Mouse (Mus musculus) MEL (cell line): ENCODE results near the gene Spdef.

Source experiments
- CTCF ChIP-seq, 3 experiments: IDR thresholded peaks in 2 of 3; conservative IDR thresholded peaks in 1 of 3; 2 replicates each; pipeline ENCODE4 v1.5.1; 2011 to 2012; ENCODE audit warnings: low read length in 3 of 3, low read depth in 2 of 3, mild to moderate bottlenecking in 2 of 3, improper control_type of control experiment in 1 of 3, inconsistent platforms in 1 of 3, mixed read lengths in 1 of 3, moderate library complexity in 1 of 3; ENCODE audit not compliant: control insufficient read depth in 1 of 3, insufficient read depth in 1 of 3, poor library complexity in 1 of 3, severe bottlenecking in 1 of 3
- E2F4 ChIP-seq: IDR thresholded peaks from 2 replicates; pipeline ENCODE4 v1.6.1; 2011; ENCODE audit warnings: low read depth, low read length, improper control_type of control experiment, borderline replicate concordance
- ELF1 ChIP-seq: IDR thresholded peaks from 2 replicates; pipeline ENCODE4 v1.6.1; 2014; ENCODE audit warnings: low read depth, mild to moderate bottlenecking, inconsistent platforms, low read length, improper control_type of control experiment, moderate library complexity
- EP300 ChIP-seq, 2 experiments: IDR thresholded peaks; 2 replicates each; pipeline ENCODE4 v1.6.1; 2011; ENCODE audit warnings: improper control_type of control experiment in 2 of 2, low read length in 2 of 2, low read depth in 1 of 2, mild to moderate bottlenecking in 1 of 2
- GATA1 ChIP-seq: IDR thresholded peaks from 2 replicates; pipeline ENCODE4 v1.6.1; 2011; ENCODE audit warnings: low read depth, low read length, improper control_type of control experiment
- HCFC1 ChIP-seq: IDR thresholded peaks from 2 replicates; pipeline ENCODE4 v1.6.1; 2012; ENCODE audit warnings: low read depth, mild to moderate bottlenecking, inconsistent platforms, low read length, improper control_type of control experiment, moderate library complexity
- MAFK ChIP-seq: IDR thresholded peaks from 2 replicates; pipeline ENCODE4 v1.6.1; 2011; ENCODE audit warnings: low read depth, mild to moderate bottlenecking, low read length, improper control_type of control experiment, borderline replicate concordance
- MAX ChIP-seq: IDR thresholded peaks from 2 replicates; pipeline ENCODE4 v1.6.1; 2011; ENCODE audit warnings: low read length, improper control_type of control experiment
- NRF1 ChIP-seq: IDR thresholded peaks from 2 replicates; pipeline ENCODE4 v1.6.1; 2014; ENCODE audit warnings: low read depth, mild to moderate bottlenecking, inconsistent platforms, low read length, improper control_type of control experiment, moderate library complexity; ENCODE audit not compliant: poor library complexity, insufficient read depth, severe bottlenecking
- POLR2A ChIP-seq, 2 experiments: IDR thresholded peaks; 2 replicates each; pipeline ENCODE4 v1.6.1; 2011 to 2012; ENCODE audit warnings: low read length in 2 of 2, mild to moderate bottlenecking in 2 of 2, control low read depth in 1 of 2, improper control_type of control experiment in 1 of 2, low read depth in 1 of 2, moderate library complexity in 1 of 2; ENCODE audit not compliant: control insufficient read depth in 1 of 2, insufficient read depth in 1 of 2, poor library complexity in 1 of 2
- POLR2AphosphoS2 ChIP-seq: IDR thresholded peaks from 2 replicates; pipeline ENCODE4 v1.6.1; 2011; ENCODE audit warnings: low read length, improper control_type of control experiment
- ZKSCAN1 ChIP-seq: IDR thresholded peaks from 2 replicates; pipeline ENCODE4 v1.6.1; 2012; ENCODE audit warnings: low read depth, mild to moderate bottlenecking, inconsistent platforms, low read length, improper control_type of control experiment, moderate library complexity

- TF ChIP-seq POLR2AphosphoS2: no peak
- TF ChIP-seq HCFC1: no peak
- no peak for TF ChIP-seq GATA1
- no peak for TF ChIP-seq ZKSCAN1
- TF ChIP-seq NRF1: no peak
- TF ChIP-seq MAX: no peak
- no peak for TF ChIP-seq CTCF (IDR thresholded peaks at IDR 0.05 in 2 of 3, conservative IDR thresholded peaks at IDR 0.05 in 1 of 3; ENCODE audit: control insufficient read depth in 1 of 3, insufficient read depth in 1 of 3, low read depth in 2 of 3, low read length in 3 of 3, poor library complexity in 1 of 3, severe bottlenecking in 1 of 3)
- no peak for TF ChIP-seq MAFK
- TF ChIP-seq ELF1: no peak
- no peak for TF ChIP-seq E2F4
- TF ChIP-seq EP300 (IDR thresholded peaks at IDR 0.05; ENCODE audit: low read depth in 1 of 2, low read length in 2 of 2): no peak
- TF ChIP-seq POLR2A (IDR thresholded peaks at IDR 0.05; ENCODE audit: control insufficient read depth in 1 of 2, insufficient read depth in 1 of 2, low read depth in 1 of 2, low read length in 2 of 2, poor library complexity in 1 of 2): no peak
Measured at GRCm38 (mm10) chr17:27732152-27732551, 3.4 kb upstream of the Spdef start.
